Mouse (Mus musculus): ENCODE measurements around the gene Rasa2.
"Not testable (repeated sequence)": the region's sequence is repeated elsewhere in the genome, so short reads cannot be mapped to it uniquely, and the experiment has no call there.

Gene Rasa2

GRCm38 (mm10) chr9:96592670-96593600 lies 38.5 kb downstream of the Rasa2 start:
- no peak for ATAC-seq (ENCODE audit: insufficient number of reproducible peaks, low FRiP score, low TSS enrichment)

- ATAC-seq (ENCODE audit: insufficient number of reproducible peaks, low FRiP score, low TSS enrichment): no peak
Observed at GRCm38 (mm10) chr9:96589346-96589745, 42.1 kb downstream of the Rasa2 start.

GRCm38 (mm10) chr9:96583496-96583895 lies 47.9 kb downstream of the Rasa2 start:
- no peak for ATAC-seq (ENCODE audit: insufficient number of reproducible peaks, low FRiP score, low TSS enrichment)

GRCm38 (mm10) chr9:96583076-96583475 lies 48.3 kb downstream of the Rasa2 start:
- ATAC-seq (ENCODE audit: insufficient number of reproducible peaks, low FRiP score, low TSS enrichment): peak; percentile 52; the same call in 1 of the 2 replicates

GRCm38 (mm10) chr9:96578190-96578589 lies 53.2 kb downstream of the Rasa2 start:
- no peak for ATAC-seq (ENCODE audit: insufficient number of reproducible peaks, low FRiP score, low TSS enrichment)

- ATAC-seq (ENCODE audit: insufficient number of reproducible peaks, low FRiP score, low TSS enrichment): no peak
Observed at GRCm38 (mm10) chr9:96577674-96578073, 53.7 kb downstream of the Rasa2 start.

- no peak for ATAC-seq (ENCODE audit: insufficient number of reproducible peaks, low FRiP score, low TSS enrichment)
Observed at GRCm38 (mm10) chr9:96573252-96573651, 58.2 kb downstream of the Rasa2 start.

- ATAC-seq (ENCODE audit: insufficient number of reproducible peaks, low FRiP score, low TSS enrichment): no peak
Observed at GRCm38 (mm10) chr9:96572754-96573153, 58.7 kb downstream of the Rasa2 start.

GRCm38 (mm10) chr9:96566470-96566996 lies 64.9 kb downstream of the Rasa2 start:
- no peak for ATAC-seq (ENCODE audit: insufficient number of reproducible peaks, low FRiP score, low TSS enrichment)

- no peak for ATAC-seq (ENCODE audit: insufficient number of reproducible peaks, low FRiP score, low TSS enrichment)
Observed at GRCm38 (mm10) chr9:96563501-96563900, 67.9 kb downstream of the Rasa2 start.

GRCm38 (mm10) chr9:96559148-96559547 lies 72.3 kb downstream of the Rasa2 start:
- ATAC-seq (ENCODE audit: insufficient number of reproducible peaks, low FRiP score, low TSS enrichment): no peak

GRCm38 (mm10) chr9:96558594-96558993 lies 72.8 kb downstream of the Rasa2 start:
- ATAC-seq (ENCODE audit: insufficient number of reproducible peaks, low FRiP score, low TSS enrichment): no peak

- no peak for ATAC-seq (ENCODE audit: insufficient number of reproducible peaks, low FRiP score, low TSS enrichment)
Observed at GRCm38 (mm10) chr9:96554095-96554494, 77.3 kb downstream of the Rasa2 start.

GRCm38 (mm10) chr9:96545410-96545809 lies 86.0 kb downstream of the Rasa2 start:
- ATAC-seq (ENCODE audit: insufficient number of reproducible peaks, low FRiP score, low TSS enrichment): no peak

- ATAC-seq (ENCODE audit: insufficient number of reproducible peaks, low FRiP score, low TSS enrichment): peak; percentile 84
Observed at GRCm38 (mm10) chr9:96543643-96544640, 87.5 kb downstream of the Rasa2 start.

GRCm38 (mm10) chr9:96538916-96539315 lies 92.5 kb downstream of the Rasa2 start:
- ATAC-seq (ENCODE audit: insufficient number of reproducible peaks, low FRiP score, low TSS enrichment): no peak

GRCm38 (mm10) chr9:96537615-96537919 lies 93.8 kb downstream of the Rasa2 start:
- ATAC-seq (ENCODE audit: insufficient number of reproducible peaks, low FRiP score, low TSS enrichment): no peak

- peak; percentile 76 for ATAC-seq (ENCODE audit: insufficient number of reproducible peaks, low FRiP score, low TSS enrichment)
Observed at GRCm38 (mm10) chr9:96536895-96537614, 94.4 kb downstream of the Rasa2 start.

GRCm38 (mm10) chr9:96536093-96536492 lies 95.3 kb downstream of the Rasa2 start:
- ATAC-seq (ENCODE audit: insufficient number of reproducible peaks, low FRiP score, low TSS enrichment): not testable (repeated sequence)

GRCm38 (mm10) chr9:96535431-96535830 lies 96.0 kb downstream of the Rasa2 start:
- ATAC-seq (ENCODE audit: insufficient number of reproducible peaks, low FRiP score, low TSS enrichment): no peak
